Mouse (Mus musculus): ENCODE data around the gene Serac1.

- TF ChIP-seq CTCF (conservative IDR thresholded peaks at IDR 0.05; ENCODE audit: insufficient read depth, insufficient read length, low read depth, low read length) = no peak
- no peak for TF ChIP-seq POLR2A (IDR thresholded peaks at IDR 0.05; ENCODE audit: low read depth, low read length)
Measured at GRCm38 (mm10) chr17:6066021-6066420, 13.5 kb downstream of the Serac1 start.
